Mouse (Mus musculus) cerebral cortex, adult 2 months (tissue): ENCODE results near the gene Fam124b.

Experiments
- WGBS: fragments of 180-500 bp; shearing (Covaris S2); methylation state at CpG from one replicate; pipeline ENCODE4 v1.1.7; 2018; 5-methylcytosine and 5-hydroxymethylcytosine counted together

Fam124b gene

DNA sequence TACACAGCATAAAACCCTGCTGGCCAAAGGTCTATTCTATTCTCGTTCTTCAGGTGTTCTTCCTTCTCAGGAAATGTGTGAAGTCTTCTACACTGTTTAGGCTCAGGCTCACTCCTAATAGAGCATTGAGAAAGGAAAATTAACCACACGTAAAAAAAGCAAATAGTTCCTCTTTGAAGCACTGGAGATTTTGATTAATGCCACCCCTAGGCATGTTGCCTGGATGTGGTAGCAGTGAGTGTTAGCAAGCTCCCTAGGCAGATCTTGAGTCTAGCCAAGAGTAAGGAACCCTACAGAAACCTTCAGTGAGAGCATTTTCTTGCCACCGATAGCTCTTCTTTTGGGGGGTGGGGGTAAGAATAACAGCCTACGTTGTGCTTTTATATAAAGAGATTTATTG, 51.7 kb downstream of the Fam124b start:
- 68% methylated on average over 4 of the region's 4 CpGs for WGBS

DNA sequence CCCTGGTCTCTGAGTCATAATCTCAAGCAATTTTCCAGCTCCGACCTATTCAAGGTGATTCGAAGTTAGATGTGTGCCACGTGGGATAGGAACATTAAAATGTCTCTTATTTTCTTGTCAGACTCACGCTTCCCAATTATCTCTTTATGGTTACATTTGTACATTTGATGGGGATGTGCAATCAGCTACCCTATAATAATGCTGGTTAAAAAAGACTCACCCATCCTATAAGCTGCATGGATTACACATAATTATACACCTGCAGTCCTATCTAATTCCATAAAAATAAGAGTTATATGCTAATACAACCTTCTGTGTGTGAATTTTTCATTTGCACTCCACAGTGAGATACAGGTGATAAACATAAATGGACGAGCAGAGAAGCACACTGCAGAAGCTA, 52.9 kb downstream of the Fam124b start:
- WGBS, result 62% methylated on average over 5 of the region's 5 CpGs

DNA sequence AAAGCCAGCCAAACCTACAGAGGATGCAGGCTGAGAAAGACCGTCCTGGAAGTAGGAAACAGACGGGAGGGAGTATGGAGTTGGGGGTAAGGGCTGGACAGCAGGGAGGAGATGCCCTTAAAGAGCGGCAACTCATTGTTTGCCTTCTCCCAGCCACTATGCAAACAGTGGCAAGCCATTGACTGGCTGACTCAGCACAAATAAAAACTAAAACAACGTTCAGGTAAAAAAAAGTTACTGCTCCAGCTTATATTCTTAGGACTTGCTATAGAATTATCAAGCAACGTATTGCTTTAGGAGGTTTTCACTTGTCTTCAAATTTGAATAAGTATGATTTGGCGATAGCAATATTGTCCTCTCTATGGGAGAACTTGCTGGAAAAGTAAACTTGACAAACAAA, 55.3 kb downstream of the Fam124b start:
- 81% methylated on average over 6 of the region's 6 CpGs for WGBS

DNA sequence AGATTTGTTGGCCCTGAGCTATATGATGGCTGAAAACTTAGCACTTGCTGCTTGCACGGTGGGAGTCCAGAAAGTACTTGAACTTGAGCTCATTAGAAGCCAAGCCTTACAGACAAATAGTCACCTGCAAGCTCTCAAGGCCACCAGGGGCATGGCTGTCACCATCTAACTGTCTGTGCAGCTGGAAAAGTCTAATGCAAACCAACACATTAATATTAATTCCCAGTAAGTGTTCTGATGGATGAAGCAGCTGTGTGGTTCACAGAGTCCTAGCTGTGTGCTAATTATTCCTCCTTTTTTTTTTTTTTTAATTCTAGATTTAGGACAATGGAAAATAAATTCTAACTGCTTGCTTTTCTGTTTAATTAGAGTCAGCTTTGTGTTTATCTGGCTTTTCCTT, 63.4 kb downstream of the Fam124b start:
- 81% methylated on average over 1 of the region's 1 CpGs for WGBS

DNA sequence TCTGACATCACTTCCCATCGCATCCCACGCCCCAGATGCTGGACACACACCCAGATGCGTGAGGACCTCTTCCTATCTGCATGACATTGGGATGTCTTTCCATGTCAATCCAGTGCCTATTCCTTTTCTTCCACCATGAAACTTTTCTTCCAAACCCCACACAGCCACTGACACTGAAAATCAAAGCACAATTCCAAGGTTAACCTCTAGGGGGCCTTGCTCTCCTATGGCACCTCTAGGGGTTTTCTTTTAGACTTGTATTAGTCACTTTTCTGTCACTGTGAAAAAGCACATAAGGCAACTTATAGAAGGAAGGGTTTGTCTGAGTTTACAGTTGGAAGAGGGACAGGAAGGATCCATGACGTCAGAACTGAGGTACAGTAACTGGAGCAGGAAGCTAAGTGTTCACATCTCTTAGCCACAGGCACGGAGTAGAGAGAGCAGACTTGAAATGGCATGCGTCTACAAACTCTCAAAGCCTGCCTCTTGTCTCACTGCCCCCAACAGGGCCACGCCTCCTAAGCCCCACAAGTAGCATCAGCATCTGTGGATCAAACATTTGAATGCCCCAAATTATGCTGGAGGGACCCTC, 65.1 kb downstream of the Fam124b start:
- 82% methylated on average over 7 of the region's 7 CpGs for WGBS
